Mouse (Mus musculus) CH12.LX (cell line): ENCODE results near the gene Adra1b. TPM values are rescaled to one million over a fixed set of nuclear protein-coding genes. Genes with fewer than 3 reads are reported as not detected.

Experiments
- DNase-seq: peaks from one replicate; pipeline ENCODE4 v3.0.0-alpha.2; 2013; ENCODE audit errors: extremely low read depth
- H3K27ac ChIP-seq: 2 replicates; pipeline ENCODE4 v1.5.1; 2012; ENCODE audit warnings: low read depth, mild to moderate bottlenecking, control low read depth, moderate library complexity; ENCODE audit not compliant: insufficient read depth
- H3K27me3 ChIP-seq: replicated peaks from 2 replicates; pipeline ENCODE3; 2012; ENCODE audit warnings: inconsistent platforms
- H3K36me3 ChIP-seq, 2 experiments: replicated peaks in 1 of 2; 2 replicates each; pipeline versions ENCODE3 to v1.6.1; 2012; ENCODE audit warnings: inconsistent platforms in 1 of 2, low read length in 1 of 2, mild to moderate bottlenecking in 1 of 2, mixed read lengths in 1 of 2, moderate library complexity in 1 of 2; ENCODE audit not compliant: control insufficient read depth in 1 of 2, insufficient read depth in 1 of 2
- H3K4me1 ChIP-seq, 2 experiments: 2 replicates each; pipeline ENCODE4 v1.6.1; 2012; ENCODE audit warnings: inconsistent platforms in 1 of 2, moderate library complexity in 1 of 2; ENCODE audit not compliant: insufficient read depth in 2 of 2, control insufficient read depth in 1 of 2
- H3K4me2 ChIP-seq: 2 replicates; pipeline ENCODE4 v1.6.1; 2012; ENCODE audit warnings: low read depth, mild to moderate bottlenecking, control low read depth; ENCODE audit not compliant: poor library complexity, insufficient read depth, severe bottlenecking
- H3K4me3 ChIP-seq, 3 experiments: fragments of 150-350 bp in 1 of 3; sonication (generic) in 1 of 3; replicated peaks in 1 of 3; 2 replicates each; pipeline versions ENCODE3 to v1.5.1; 2011 to 2012; ENCODE audit warnings: low read depth in 2 of 3, low read length in 2 of 3, mild to moderate bottlenecking in 2 of 3, moderate library complexity in 2 of 3, control low read depth in 1 of 3, improper control_type of control experiment in 1 of 3, inconsistent platforms in 1 of 3, mixed read lengths in 1 of 3; ENCODE audit not compliant: poor library complexity in 1 of 3
- H3K79me2 ChIP-seq: replicated peaks from 2 replicates; pipeline ENCODE4 v1.6.1; 2012; ENCODE audit warnings: mild to moderate bottlenecking, moderate library complexity; ENCODE audit not compliant: control insufficient read depth, poor library complexity, insufficient read depth, severe bottlenecking; ENCODE audit errors: extremely low read depth
- H3K9ac ChIP-seq: 2 replicates; pipeline ENCODE4 v1.6.1; 2012; ENCODE audit warnings: low read depth, mild to moderate bottlenecking, control low read depth, moderate library complexity; ENCODE audit not compliant: insufficient read depth
- H3K9me3 ChIP-seq: replicated peaks from 2 replicates; pipeline ENCODE3; 2012; ENCODE audit warnings: low read length, inconsistent platforms, mixed read lengths
- CHD2 ChIP-seq: IDR thresholded peaks from 2 replicates; pipeline ENCODE4 v1.6.1; 2011; ENCODE audit warnings: low read length, improper control_type of control experiment
- EP300 ChIP-seq: IDR thresholded peaks from 2 replicates; pipeline ENCODE4 v1.6.1; 2011; ENCODE audit warnings: low read length, improper control_type of control experiment
- ETS1 ChIP-seq: conservative IDR thresholded peaks from 2 replicates; pipeline ENCODE4 v1.6.1; 2012; ENCODE audit warnings: low read depth, mild to moderate bottlenecking, inconsistent platforms, low read length, improper control_type of control experiment, moderate library complexity
- GABPA ChIP-seq: IDR thresholded peaks from 2 replicates; pipeline ENCODE4 v1.6.1; 2012; ENCODE audit warnings: low read depth, low read length, improper control_type of control experiment, inconsistent platforms; ENCODE audit not compliant: insufficient replicate concordance
- HCFC1 ChIP-seq: IDR thresholded peaks from 2 replicates; pipeline ENCODE4 v1.6.1; 2012; ENCODE audit warnings: low read depth, mild to moderate bottlenecking, inconsistent platforms, low read length, improper control_type of control experiment
- IRF4 ChIP-seq: IDR thresholded peaks from 2 replicates; pipeline ENCODE4 v1.6.1; 2014; ENCODE audit warnings: low read depth, mild to moderate bottlenecking, inconsistent platforms, low read length, improper control_type of control experiment
- JUN ChIP-seq: IDR thresholded peaks from 2 replicates; pipeline ENCODE4 v1.6.1; 2011; ENCODE audit warnings: low read depth, mild to moderate bottlenecking, low read length, improper control_type of control experiment, moderate library complexity; ENCODE audit not compliant: insufficient read depth
- KAT2A ChIP-seq: IDR thresholded peaks from 2 replicates; pipeline ENCODE4 v1.6.1; 2012; ENCODE audit warnings: low read length, improper control_type of control experiment, inconsistent platforms; ENCODE audit not compliant: insufficient replicate concordance
- MAFK ChIP-seq: IDR thresholded peaks from 2 replicates; pipeline ENCODE4 v1.6.1; 2011; ENCODE audit warnings: low read length, improper control_type of control experiment; ENCODE audit not compliant: insufficient replicate concordance
- MAX ChIP-seq: IDR thresholded peaks from 2 replicates; pipeline ENCODE4 v1.6.1; 2011; ENCODE audit warnings: low read length, improper control_type of control experiment
- MAZ ChIP-seq: IDR thresholded peaks from 2 replicates; pipeline ENCODE4 v1.6.1; 2012; ENCODE audit warnings: low read depth, mild to moderate bottlenecking, inconsistent platforms, low read length, improper control_type of control experiment, moderate library complexity
- MXI1 ChIP-seq: IDR thresholded peaks from 2 replicates; pipeline ENCODE4 v1.6.1; 2011; ENCODE audit warnings: mild to moderate bottlenecking, low read depth, low read length, improper control_type of control experiment
- MYC ChIP-seq: IDR thresholded peaks from 2 replicates; pipeline ENCODE4 v1.6.1; 2011; ENCODE audit warnings: low read depth, mild to moderate bottlenecking, improper control_type of control experiment, low read length
- PAX5 ChIP-seq: IDR thresholded peaks from 2 replicates; pipeline ENCODE4 v1.6.1; 2012; ENCODE audit warnings: low read length, inconsistent platforms, mixed read lengths
- POLR2A ChIP-seq: IDR thresholded peaks from 2 replicates; pipeline ENCODE4 v1.6.1; 2011; ENCODE audit warnings: low read depth, mild to moderate bottlenecking, improper control_type of control experiment, low read length
- RAD21 ChIP-seq: IDR thresholded peaks from 2 replicates; pipeline ENCODE4 v1.6.1; 2011; ENCODE audit warnings: low read depth, mild to moderate bottlenecking, low read length, improper control_type of control experiment, moderate library complexity
- RCOR1 ChIP-seq: conservative IDR thresholded peaks from 2 replicates; pipeline ENCODE4 v1.6.1; 2012; ENCODE audit warnings: low read depth, mild to moderate bottlenecking, inconsistent platforms, low read length, improper control_type of control experiment
- SMC3 ChIP-seq: IDR thresholded peaks from 2 replicates; pipeline ENCODE4 v1.6.1; 2011; ENCODE audit warnings: low read depth, low read length, improper control_type of control experiment
- UBTF ChIP-seq: IDR thresholded peaks from 2 replicates; pipeline ENCODE4 v1.6.1; 2012; ENCODE audit warnings: low read depth, mild to moderate bottlenecking, inconsistent platforms, low read length, improper control_type of control experiment, moderate library complexity
- USF2 ChIP-seq: conservative IDR thresholded peaks from 2 replicates; pipeline ENCODE4 v1.6.1; 2011; ENCODE audit warnings: low read depth, low read length, improper control_type of control experiment
- ZC3H11A ChIP-seq: IDR thresholded peaks from 2 replicates; pipeline ENCODE4 v1.6.1; 2012; ENCODE audit warnings: low read depth, mild to moderate bottlenecking, inconsistent platforms, low read length, improper control_type of control experiment
- dilution Hi-C: fragments of 300-500 bp; cut with MboI; formaldehyde crosslinking; loops from 2 replicates; pipeline ENCODE4 v1.14.3; 2020; ENCODE audit warnings: low sequenced_read_pairs; ENCODE audit not compliant: extremely low pct_unique_long_range_greater_than_20kb, extremely low pct_ligation_motif_present
- in situ Hi-C: fragments of 300-500 bp; cut with MboI; formaldehyde crosslinking; loops from 3 replicates; pipeline ENCODE4 v1.14.3; 2019; ENCODE audit warnings: low sequenced_read_pairs, low pct_ligation_motif_present, low pct_unique_long_range_greater_than_20kb, mixed read lengths
- polyA plus RNA-seq: library from polyadenylated mRNA; unstranded; fragments of >175 nt; gene quantifications from 2 replicates; pipeline ENCODE4 v1.2.1, GENCODE M21; 2012; ENCODE audit warnings: low read depth; ENCODE audit not compliant: insufficient read length
- total RNA-seq, 2 experiments: library from RNA; depleted of rRNA; stranded (reverse); fragments of 300-350 nt in 1 of 2; fragments of >200 nt in 1 of 2; gene quantifications; 2 replicates each; pipeline ENCODE4 v1.2.3; 2012 to 2014

Gene Adra1b
- total and polyA plus RNA-seq, 3 experiments, result not detected

- Histone ChIP-seq H3K27me3 (no peaks in the 10 kb centered on the region), H3K9me3 (no peaks in the 10 kb centered on the region), H3K79me2 (no peaks in the 10 kb centered on the region), H3K36me3 (no peaks in the 10 kb centered on the region), H3K4me3 (no peak overlapping the region), H3K27ac (no peak overlapping the region), H3K9ac (no peak overlapping the region), H3K4me2 (no peak overlapping the region), H3K4me1 (peaks cover 0 to 20% of the 10 kb centered on the region in 2 experiments; a peak in 2 of 4 replicates)
- dilution Hi-C loops, result no loop called here
- in situ Hi-C loops, result no loop called here
- DNase-seq, result no peak
- no peak for TF ChIP-seq ETS1
- no peak for TF ChIP-seq MAX
- no peak for TF ChIP-seq RCOR1
- no peak for TF ChIP-seq GABPA
- TF ChIP-seq RAD21, result no peak
- TF ChIP-seq MYC, result no peak
- TF ChIP-seq EP300, result no peak
- TF ChIP-seq CHD2, result no peak
Observed at GRCm38 (mm10) chr11:43919492-43920055, 18.6 kb upstream of the Adra1b start.

- no peaks in the 10 kb centered on the region for H3K27me3 ChIP-seq
- no peak overlapping the region for H3K27ac ChIP-seq
- dilution Hi-C loops (no loop called here), in situ Hi-C loops (no loop called here)
- no peaks in the 10 kb centered on the region for H3K36me3 ChIP-seq
- no peak for DNase-seq
- no peak overlapping the region for H3K9ac ChIP-seq
- H3K4me2 ChIP-seq, result no peak overlapping the region
- no peak overlapping the region for H3K4me3 ChIP-seq
- peaks cover 3% of the 10 kb centered on the region for H3K9me3 ChIP-seq
- H3K79me2 ChIP-seq, result no peaks in the 10 kb centered on the region
- no peak for TF ChIP-seq IRF4
- no peak for TF ChIP-seq RAD21
- no peak for TF ChIP-seq USF2
- no peak for TF ChIP-seq HCFC1
- TF ChIP-seq ZC3H11A, result no peak
- TF ChIP-seq JUN, result no peak
- TF ChIP-seq SMC3, result no peak
- no peak for TF ChIP-seq PAX5
- TF ChIP-seq UBTF, result no peak
- no peak for TF ChIP-seq MAFK
- no peak for TF ChIP-seq MAZ
- TF ChIP-seq MXI1, result no peak
- no peak for TF ChIP-seq KAT2A
- TF ChIP-seq POLR2A, result no peak
- H3K4me1 ChIP-seq, result peaks cover 4 to 41% of the 10 kb centered on the region in 2 experiments
Observed at GRCm38 (mm10) chr11:43914552-43915447, 13.8 kb upstream of the Adra1b start.
